9 mouse cellular contexts compared by ENCODE assay signal in the genomic region with DNA sequence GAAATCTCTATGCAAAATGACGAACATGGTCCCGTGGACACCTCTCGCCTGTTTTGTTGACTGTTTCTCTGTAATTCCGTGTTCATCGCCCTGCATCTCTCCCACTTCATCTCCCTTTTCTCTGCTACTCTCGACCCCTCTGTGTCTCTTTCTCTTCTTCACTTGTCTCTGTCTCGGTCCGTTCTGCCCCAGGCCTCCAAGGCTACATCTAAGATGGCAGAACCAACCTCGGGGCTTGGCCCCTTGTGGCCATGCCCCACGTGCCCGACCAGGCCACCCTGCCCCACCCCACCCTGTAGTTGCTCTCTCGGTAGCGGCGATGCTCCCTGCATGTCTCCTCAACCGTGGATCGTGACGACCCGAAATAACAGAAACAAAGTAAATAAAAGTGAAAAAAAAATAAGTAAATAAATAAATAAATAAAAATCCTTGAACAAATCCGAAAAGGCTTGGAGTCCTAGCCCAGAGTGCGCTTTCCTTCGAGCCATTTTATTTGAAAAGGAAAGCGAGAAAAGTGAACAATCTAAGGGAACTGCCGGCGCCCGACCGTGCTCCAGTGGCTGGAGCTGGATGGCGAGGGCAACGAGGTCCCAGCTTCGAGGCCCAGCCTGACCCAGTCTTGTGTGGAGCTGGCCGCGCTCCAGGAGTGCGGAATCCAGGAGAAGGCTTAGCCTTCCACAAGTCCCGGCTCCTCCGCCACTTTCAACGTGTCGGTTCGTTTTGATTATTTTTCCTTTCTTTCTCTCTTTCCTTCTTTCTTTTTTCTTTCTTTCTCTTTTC.
DNase-seq lines count a peak whose midpoint lies in the region; ATAC-seq and TF ChIP-seq lines count a peak whose summit lies in the region.
"Had no signal": no experiment of that assay in that cellular context is flagged by ENCODE, and none has a peak within 500 bp of the region (broad histone marks: within the 10 kb centered on the region; RNA-seq: fewer than 3 reads in every experiment).

No protein-coding gene starts in this region.

- no peaks in the 10 kb centered on the region for H3K36me3 ChIP-seq in heart, adult 2 months (ENCODE audit: control insufficient read depth, insufficient read depth, low read length)
- no peaks in the 10 kb centered on the region for H3K36me3 ChIP-seq in embryonic facial prominence, embryonic 12.5 days
- no peaks in the 10 kb centered on the region for H3K36me3 ChIP-seq in hindbrain, embryonic 14.5 days (replicated peaks; ENCODE audit: control insufficient read depth, insufficient read depth)
- H3K36me3 ChIP-seq in limb, embryonic 14.5 days (ENCODE audit: control insufficient read depth, insufficient read depth, low read length), result no peaks in the 10 kb centered on the region

- no peak overlapping the region for H3K9ac ChIP-seq in heart, adult 2 months (ENCODE audit: low read depth, low read length)
- no peak overlapping the region for H3K9ac ChIP-seq in embryonic facial prominence, embryonic 12.5 days
- no peak overlapping the region for H3K9ac ChIP-seq in hindbrain, embryonic 14.5 days
- no peak overlapping the region for H3K9ac ChIP-seq in limb, embryonic 14.5 days (ENCODE audit: low read depth, low read length, severe bottlenecking)

- H3K4me1 ChIP-seq in heart, adult 2 months (ENCODE audit: control insufficient read depth, insufficient read depth, low read length), result 0 out of 2 replicates have a peak, but pooled peaks cover 5% of the 10 kb centered on the region
- H3K4me1 ChIP-seq in embryonic facial prominence, embryonic 12.5 days, result peaks cover 21% of the 10 kb centered on the region
- H3K4me1 ChIP-seq in hindbrain, embryonic 14.5 days (replicated peaks; ENCODE audit: control insufficient read depth, insufficient read depth, low read length), result peaks cover 29% of the 10 kb centered on the region
- peaks cover 15% of the 10 kb centered on the region for H3K4me1 ChIP-seq in limb, embryonic 14.5 days (ENCODE audit: control insufficient read depth, insufficient read depth, low read length)

- no peak overlapping the region for H3K27ac ChIP-seq in heart, adult 2 months
- H3K27ac ChIP-seq in embryonic facial prominence, embryonic 12.5 days, result no peak overlapping the region
- H3K27ac ChIP-seq in hindbrain, embryonic 14.5 days, result no peak overlapping the region
- H3K27ac ChIP-seq in limb, embryonic 14.5 days (replicated peaks; ENCODE audit: low read depth, low read length), result no peak overlapping the region

- H3K4me3 ChIP-seq in heart, adult 2 months, result no peak overlapping the region
- H3K4me3 ChIP-seq in embryonic facial prominence, embryonic 12.5 days, result no peak overlapping the region
- no peak overlapping the region for H3K4me3 ChIP-seq in hindbrain, embryonic 14.5 days (replicated peaks; ENCODE audit: low read length)
- peak overlapping the region; percentile 43 for H3K4me3 ChIP-seq in limb, embryonic 14.5 days (replicated peaks; ENCODE audit: low read length)
- H3K4me3 ChIP-seq: erythroblast, embryonic 14.5 days had no signal

- TF ChIP-seq POLR2A in heart, adult 2 months (IDR thresholded peaks at IDR 0.05; ENCODE audit: insufficient read depth, low read depth, low read length), result no peak
- TF ChIP-seq POLR2A in limb, embryonic 14.5 days (IDR thresholded peaks at IDR 0.05; ENCODE audit: borderline replicate concordance, extremely low read depth, insufficient read depth, insufficient read length), result no peak

- WGBS in heart, adult 2 months, result 4% methylated on average over 37 of the region's 37 CpGs
- WGBS in embryonic facial prominence, embryonic 12.5 days, result 3% methylated on average over 37 of the region's 37 CpGs
- WGBS in hindbrain, embryonic 14.5 days, result 3% methylated on average over 37 of the region's 37 CpGs
- 2% methylated on average over 37 of the region's 37 CpGs for WGBS in limb, embryonic 14.5 days

- DNase-seq in heart, adult 2 months, result peak; percentile 15 to 31
- no peak for DNase-seq in heart, postnatal 25 days (ENCODE audit: low spot score)
- no peak for DNase-seq in hindbrain, embryonic 14.5 days (ENCODE audit: low spot score)
- DNase-seq in limb, embryonic 14.5 days (ENCODE audit: low spot score), result no peak
- DNase-seq in thymus, postnatal 14 days, result no peak
- DNase-seq in spleen, adult 12 weeks (ENCODE audit: low spot score), result no peak
- no peak for DNase-seq in right cerebral cortex, postnatal 36 days (ENCODE audit: low spot score in 2 of 2)

- no peak for TF ChIP-seq CTCF in heart, adult 2 months (IDR thresholded peaks at IDR 0.05)

- H3K4me2 ChIP-seq in embryonic facial prominence, embryonic 12.5 days (replicated peaks), result peak overlapping the region; percentile 89
- H3K4me2 ChIP-seq in hindbrain, embryonic 14.5 days (replicated peaks), result peak overlapping the region; percentile 62
- peak overlapping the region; percentile 24; the same call in 1 of the 2 replicates for H3K4me2 ChIP-seq in limb, embryonic 14.5 days (replicated peaks; ENCODE audit: low read depth, low read length, severe bottlenecking)

- TF ChIP-seq EP300 in heart, adult 2 months (IDR thresholded peaks at IDR 0.05; ENCODE audit: insufficient read depth, low read depth, low read length), result no peak

- no peak for ATAC-seq in embryonic facial prominence, embryonic 12.5 days (ENCODE audit: insufficient number of reproducible peaks, insufficient read depth, low FRiP score, low TSS enrichment)
- no peak for ATAC-seq in hindbrain, embryonic 14.5 days (ENCODE audit: low FRiP score)
- no peak for ATAC-seq in limb, embryonic 14.5 days (ENCODE audit: low FRiP score, low read depth)

- H3K27me3 ChIP-seq in heart, adult 2 months (ENCODE audit: control insufficient read depth, insufficient read depth, low read length), result peaks cover 35% of the 10 kb centered on the region
- peaks cover 71% of the 10 kb centered on the region for H3K27me3 ChIP-seq in embryonic facial prominence, embryonic 12.5 days
- peaks cover 74% of the 10 kb centered on the region for H3K27me3 ChIP-seq in hindbrain, embryonic 14.5 days (ENCODE audit: control insufficient read depth, insufficient read depth, low read length)
- H3K27me3 ChIP-seq in limb, embryonic 14.5 days (ENCODE audit: control insufficient read depth, insufficient read depth, low read length), result peaks cover 76% of the 10 kb centered on the region

- intact Hi-C loops in heart, adult 2 months (cut with DNase I), result no loop called here
- intact Hi-C loops in heart, postnatal 25 days (cut with DNase I), result no loop called here

- H3K79me2 ChIP-seq in heart, adult 2 months (replicated peaks; ENCODE audit: control insufficient read depth, insufficient read depth, low read length), result no peaks in the 10 kb centered on the region

- no peaks in the 10 kb centered on the region for H3K9me3 ChIP-seq in embryonic facial prominence, embryonic 12.5 days
- H3K9me3 ChIP-seq in hindbrain, embryonic 14.5 days (ENCODE audit: control insufficient read depth, low read length), result no peaks in the 10 kb centered on the region
- H3K9me3 ChIP-seq in limb, embryonic 14.5 days (ENCODE audit: control insufficient read depth, low read length), result no peaks in the 10 kb centered on the region

Comparison
In these comparisons a context has a peak if more than half of its experiments do, and no peak if none do; other contexts are left out.
1. DNase-seq: peak in heart, adult 2 months (2 of 2); none in heart, postnatal 25 days (single experiment), hindbrain, embryonic 14.5 days (single experiment), limb, embryonic 14.5 days (single experiment), thymus, postnatal 14 days (single experiment), spleen, adult 12 weeks (single experiment) and right cerebral cortex, postnatal 36 days (0 of 2).
2. H3K4me2 ChIP-seq: peak in every context shown above with its lines; median percentile 89 in embryonic facial prominence, embryonic 12.5 days; 62 in hindbrain, embryonic 14.5 days; 24 in limb, embryonic 14.5 days.